Mouse (Mus musculus) intestine, postnatal 0 days (tissue): ENCODE measurements around the gene Ndufb4. TPM values are rescaled to one million over a fixed set of nuclear protein-coding genes. Genes with fewer than 3 reads are reported as not detected.

Source experiments
- ATAC-seq: fragments of 200-750 bp; cut with Nextera tagmentation; 2 replicates; pipeline ENCODE4 v1.8.0; 2017; ENCODE audit warnings: mild to moderate bottlenecking, moderate TSS enrichment, moderate library complexity
- H3K27ac ChIP-seq: fragments of 300-500 bp; sonication (generic); 2 replicates; pipeline ENCODE4 v1.5.1; 2014; ENCODE audit warnings: mild to moderate bottlenecking, low read depth, low read length, moderate library complexity
- H3K27me3 ChIP-seq: fragments of 300-500 bp; sonication (generic); replicated peaks from 2 replicates; pipeline ENCODE4 v1.6.1; 2014; ENCODE audit warnings: low read length, mixed read lengths; ENCODE audit not compliant: control insufficient read depth, insufficient read depth
- H3K36me3 ChIP-seq: fragments of 300-500 bp; sonication (generic); 2 replicates; pipeline ENCODE4 v1.6.1; 2014; ENCODE audit warnings: mild to moderate bottlenecking, moderate library complexity; ENCODE audit not compliant: control insufficient read depth, insufficient read depth
- H3K4me1 ChIP-seq: fragments of 300-500 bp; sonication (generic); replicated peaks from 2 replicates; pipeline ENCODE4 v1.6.1; 2014; ENCODE audit warnings: antibody characterized with exemption, low read length, mixed read lengths; ENCODE audit not compliant: control insufficient read depth, insufficient read depth
- H3K4me2 ChIP-seq: fragments of 300-500 bp; sonication (generic); replicated peaks from 2 replicates; pipeline ENCODE4 v1.6.1; 2014; ENCODE audit warnings: low read depth, mild to moderate bottlenecking, moderate library complexity
- H3K4me3 ChIP-seq: fragments of 300-500 bp; sonication (generic); 2 replicates; pipeline ENCODE4 v1.5.1; 2014; ENCODE audit warnings: low read depth, low read length
- H3K9ac ChIP-seq: fragments of 300-500 bp; sonication (generic); 2 replicates; pipeline ENCODE4 v1.6.1; 2014; ENCODE audit warnings: mild to moderate bottlenecking, low read depth, low read length
- H3K9me3 ChIP-seq: fragments of 300-500 bp; sonication (generic); 2 replicates; pipeline ENCODE4 v1.6.1; 2016; ENCODE audit warnings: mixed run types; ENCODE audit not compliant: control insufficient read depth
- CTCF ChIP-seq: sonication (generic); IDR thresholded peaks from 2 replicates; pipeline ENCODE4 v1.5.1; 2016; ENCODE audit warnings: low read depth, mild to moderate bottlenecking, control low read depth, antibody characterized with exemption, moderate library complexity
- WGBS: fragments of 180-500 bp; shearing (Covaris S2); extraction: QIAGEN DNeasy Blood & Tissue Kit; methylation state at CpG from one replicate; pipeline ENCODE4 v1.1.7; 2014; 5-methylcytosine and 5-hydroxymethylcytosine counted together
- polyA plus RNA-seq: library from polyadenylated mRNA; unstranded; fragments of >200 nt; fragmentation: Nextera tagmentation; extraction: Ambion mirVana; gene quantifications from 2 replicates; pipeline ENCODE4 v1.2.1, GENCODE M21; 2015

The Ndufb4 gene
- polyA plus RNA-seq, 1 experiment from 2014 or later: 117 TPM

DNA sequence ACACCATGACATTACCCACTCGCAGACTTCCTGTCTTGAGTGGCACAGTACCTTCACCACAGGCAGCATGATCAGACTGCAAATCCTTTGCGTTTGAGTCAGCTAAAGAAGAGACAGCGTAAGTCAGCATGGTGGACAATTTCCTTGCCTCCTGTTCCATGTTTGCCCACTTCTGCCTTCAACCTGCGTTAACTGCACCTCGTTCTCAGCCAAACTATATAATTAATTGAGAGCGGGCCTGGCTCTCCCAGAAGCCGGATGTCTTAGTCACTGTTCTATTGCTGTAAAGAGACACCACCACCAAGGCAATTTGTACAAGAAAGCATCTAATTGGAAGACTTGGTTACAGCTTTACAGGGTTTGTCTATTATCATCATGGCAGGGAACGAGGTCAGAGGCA, 26.6 kb upstream of the Ndufb4 start:
- no peaks in the 10 kb centered on the region for H3K4me1 ChIP-seq
- H3K36me3 ChIP-seq: no peaks in the 10 kb centered on the region
- H3K4me3 ChIP-seq: no peak overlapping the region
- no peak overlapping the region for H3K4me2 ChIP-seq
- no peak overlapping the region for H3K9ac ChIP-seq
- no peaks in the 10 kb centered on the region for H3K9me3 ChIP-seq
- no peaks in the 10 kb centered on the region for H3K27me3 ChIP-seq
- 76% methylated on average over 8 of the region's 8 CpGs for WGBS
- no peak for TF ChIP-seq CTCF
- ATAC-seq: no peak
- H3K27ac ChIP-seq: no peak overlapping the region

DNA sequence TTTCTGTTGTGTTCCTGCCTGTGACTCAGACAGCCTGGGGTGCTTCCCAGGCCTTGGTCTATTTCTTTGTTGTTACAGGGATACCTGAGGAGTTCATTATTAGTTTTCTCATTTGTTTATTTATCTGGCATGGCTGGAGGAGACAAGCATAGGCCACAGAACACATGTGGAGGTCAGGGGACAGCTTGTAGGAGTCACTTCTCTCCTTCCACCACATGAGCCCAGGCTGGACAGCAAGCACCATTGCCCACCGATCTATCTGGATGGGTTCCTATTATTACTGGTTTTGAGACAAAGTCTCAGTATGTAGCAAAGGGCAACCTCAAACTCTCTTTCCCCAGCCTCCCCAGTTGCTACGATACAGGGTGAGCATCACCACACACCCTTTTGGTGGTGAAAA, 26.0 kb upstream of the Ndufb4 start:
- no peak overlapping the region for H3K9ac ChIP-seq
- H3K4me3 ChIP-seq: no peak overlapping the region
- H3K36me3 ChIP-seq: no peaks in the 10 kb centered on the region
- H3K4me1 ChIP-seq: no peaks in the 10 kb centered on the region
- ATAC-seq: no peak
- WGBS: 81% methylated on average over 2 of the region's 2 CpGs
- no peak overlapping the region for H3K4me2 ChIP-seq
- H3K9me3 ChIP-seq: no peaks in the 10 kb centered on the region
- TF ChIP-seq CTCF: no peak
- no peaks in the 10 kb centered on the region for H3K27me3 ChIP-seq
- no peak overlapping the region for H3K27ac ChIP-seq

DNA sequence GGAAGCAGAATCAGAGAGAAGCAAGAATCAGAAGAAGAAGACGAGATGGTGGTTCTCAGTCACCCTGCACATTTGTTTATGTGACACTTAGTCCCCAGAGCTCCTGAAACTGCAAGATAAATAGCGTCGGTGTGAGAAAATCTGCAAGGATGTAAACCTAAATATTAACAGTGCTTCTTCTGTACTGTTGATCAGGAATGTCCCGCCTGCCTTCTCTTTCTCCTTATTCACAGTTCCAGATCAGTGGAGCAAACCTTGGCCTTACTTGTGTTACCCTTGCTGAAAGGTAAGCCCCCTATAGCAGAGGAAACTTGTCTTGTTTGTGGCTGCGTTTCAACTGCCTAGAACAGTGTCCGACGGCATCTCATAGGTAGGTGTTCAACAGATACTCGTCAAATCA, 23.3 kb upstream of the Ndufb4 start:
- Histone ChIP-seq H3K4me2 (no peak overlapping the region), H3K9ac (no peak overlapping the region), H3K27me3 (no peaks in the 10 kb centered on the region), H3K4me1 (no peaks in the 10 kb centered on the region), H3K36me3 (no peaks in the 10 kb centered on the region), H3K27ac (no peak overlapping the region), H3K9me3 (no peaks in the 10 kb centered on the region), H3K4me3 (no peak overlapping the region)
- 83% methylated on average over 8 of the region's 8 CpGs for WGBS
- no peak for ATAC-seq
- TF ChIP-seq CTCF: no peak

DNA sequence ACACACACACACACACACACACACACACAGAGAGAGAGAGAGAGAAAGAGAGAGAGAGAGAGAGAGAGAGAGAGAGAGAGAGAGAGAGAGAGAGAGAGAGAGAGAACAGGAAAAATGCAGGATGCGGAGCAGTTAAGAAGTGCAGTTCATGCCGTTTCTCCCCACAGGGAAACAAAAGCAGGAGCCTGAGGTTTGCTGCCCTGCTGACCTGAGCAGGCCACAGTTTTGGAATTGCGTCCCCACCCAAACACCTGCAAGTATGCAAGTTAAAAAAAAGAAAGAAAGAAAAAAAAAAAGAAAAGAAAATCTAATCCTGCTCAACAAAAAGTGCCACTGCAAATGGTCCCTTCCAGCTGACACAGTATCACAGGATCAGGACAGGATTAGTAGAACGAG, 22.4 kb upstream of the Ndufb4 start:
- no peak overlapping the region for H3K4me3 ChIP-seq
- no peak for ATAC-seq

DNA sequence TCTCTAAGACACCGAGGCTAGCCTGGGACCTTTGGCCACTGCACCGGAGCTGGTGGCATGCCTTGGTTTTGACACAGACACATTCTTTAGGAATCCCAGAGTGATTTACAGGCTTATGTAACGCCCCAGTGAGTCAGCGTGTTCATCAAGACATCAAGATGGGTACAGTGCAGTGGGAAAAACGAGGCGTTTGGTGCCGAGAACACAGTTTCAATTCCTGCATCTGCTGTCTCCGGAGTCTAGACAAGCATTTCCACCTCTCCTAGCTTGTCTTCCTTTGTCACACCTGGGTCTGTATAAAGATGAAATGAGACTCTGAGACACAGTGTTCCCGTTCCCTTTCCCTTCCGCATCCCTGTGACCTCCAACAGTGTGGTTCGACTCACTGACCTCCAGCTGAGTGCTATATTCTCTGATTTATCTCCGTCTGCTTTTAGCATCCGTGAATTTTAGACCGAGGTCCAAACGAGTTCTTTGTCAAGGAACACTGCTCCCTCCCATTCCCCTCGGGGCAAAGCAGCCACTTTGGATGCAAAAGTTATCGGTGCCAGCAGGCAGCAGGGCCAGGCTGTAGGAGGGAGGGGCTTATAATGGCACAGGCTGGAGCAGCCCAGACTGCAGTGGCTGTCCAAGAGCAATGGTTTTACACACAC, 21.9 kb upstream of the Ndufb4 start:
- Histone ChIP-seq H3K4me1 (no peaks in the 10 kb centered on the region), H3K9me3 (no peaks in the 10 kb centered on the region), H3K36me3 (no peaks in the 10 kb centered on the region), H3K27ac (no peak overlapping the region), H3K4me2 (no peak overlapping the region), H3K27me3 (no peaks in the 10 kb centered on the region), H3K9ac (no peak overlapping the region), H3K4me3 (no peak overlapping the region)
- ATAC-seq: no peak
- TF ChIP-seq CTCF: no peak
- WGBS: 62% methylated on average over 17 of the region's 17 CpGs

More for the DNA sequence above, 22.4 kb upstream of the Ndufb4 start:
- Histone ChIP-seq H3K27ac (no peak overlapping the region), H3K9me3 (no peaks in the 10 kb centered on the region), H3K27me3 (no peaks in the 10 kb centered on the region), H3K4me1 (no peaks in the 10 kb centered on the region), H3K36me3 (no peaks in the 10 kb centered on the region), H3K4me2 (no peak overlapping the region), H3K9ac (no peak overlapping the region)
- no peak for TF ChIP-seq CTCF
- 64% methylated on average over 4 of the region's 4 CpGs for WGBS

DNA sequence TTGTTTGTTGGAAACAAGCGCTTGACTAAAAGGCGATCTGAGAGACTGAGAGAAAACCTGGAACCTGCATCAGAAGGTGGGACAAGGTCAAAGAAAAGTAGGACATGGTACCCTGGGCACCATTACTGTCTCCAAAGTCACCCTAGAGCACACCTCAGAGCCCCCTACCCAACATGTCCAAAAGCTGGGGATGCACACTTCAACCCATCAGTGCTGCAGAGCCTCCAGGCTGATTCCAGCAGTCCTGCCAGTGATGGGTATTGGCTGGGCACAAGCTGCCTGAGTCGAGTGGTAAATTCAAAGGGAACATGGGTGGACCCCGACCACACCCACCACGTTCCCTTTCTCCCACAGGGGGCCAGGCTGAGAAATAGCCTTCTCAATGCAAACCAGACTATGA, 21.1 kb upstream of the Ndufb4 start:
- H3K4me1 ChIP-seq: no peaks in the 10 kb centered on the region
- no peak overlapping the region for H3K9ac ChIP-seq
- H3K4me3 ChIP-seq: no peak overlapping the region
- ATAC-seq: no peak
- TF ChIP-seq CTCF: no peak
- H3K27me3 ChIP-seq: no peaks in the 10 kb centered on the region
- no peak overlapping the region for H3K27ac ChIP-seq
- H3K4me2 ChIP-seq: no peak overlapping the region
- no peaks in the 10 kb centered on the region for H3K36me3 ChIP-seq
- no peaks in the 10 kb centered on the region for H3K9me3 ChIP-seq
- WGBS: 89% methylated on average over 5 of the region's 5 CpGs
